Mouse (Mus musculus) limb, embryonic 14.5 days (tissue): ENCODE data around the gene Smoc1. TPM values are rescaled to one million over a fixed set of nuclear protein-coding genes. Genes with fewer than 3 reads are reported as not detected.
A peak's percentile ranks its signal among the peaks of the same experiment; 100 is the strongest.

ENCODE experiments used
- ATAC-seq: fragments of 200-750 bp; cut with Nextera tagmentation; 2 replicates; pipeline ENCODE4 v1.8.0; 2017; ENCODE audit warnings: low read depth, moderate number of reproducible peaks, moderate TSS enrichment; ENCODE audit not compliant: low FRiP score
- DNase-seq: peaks from one replicate; pipeline ENCODE4 v3.0.0-alpha.2; 2015; ENCODE audit warnings: low spot score
- H3K27ac ChIP-seq: fragments of 300-500 bp; sonication (generic); replicated peaks from 2 replicates; pipeline ENCODE4 v1.5.1; 2014; ENCODE audit warnings: low read depth, mild to moderate bottlenecking, low read length, moderate library complexity, mixed read lengths
- H3K27me3 ChIP-seq: fragments of 300-500 bp; sonication (generic); 2 replicates; pipeline ENCODE4 v1.6.1; 2014; ENCODE audit warnings: low read length, mixed read lengths; ENCODE audit not compliant: control insufficient read depth, insufficient read depth
- H3K36me3 ChIP-seq: fragments of 300-500 bp; sonication (generic); 2 replicates; pipeline ENCODE4 v1.6.1; 2014; ENCODE audit warnings: mild to moderate bottlenecking, low read length, moderate library complexity, mixed read lengths; ENCODE audit not compliant: control insufficient read depth, insufficient read depth
- H3K4me1 ChIP-seq: fragments of 300-500 bp; sonication (generic); 2 replicates; pipeline ENCODE4 v1.6.1; 2014; ENCODE audit warnings: antibody characterized with exemption, low read length, mixed read lengths; ENCODE audit not compliant: control insufficient read depth, insufficient read depth
- H3K4me2 ChIP-seq: fragments of 300-500 bp; sonication (generic); replicated peaks from 2 replicates; pipeline ENCODE4 v1.6.1; 2014; ENCODE audit warnings: low read depth, mild to moderate bottlenecking, low read length, moderate library complexity; ENCODE audit not compliant: severe bottlenecking
- H3K4me3 ChIP-seq: fragments of 300-500 bp; sonication (generic); replicated peaks from 2 replicates; pipeline ENCODE4 v1.5.1; 2014; ENCODE audit warnings: low read length
- H3K9ac ChIP-seq: fragments of 300-500 bp; sonication (generic); 2 replicates; pipeline ENCODE4 v1.6.1; 2014; ENCODE audit warnings: mild to moderate bottlenecking, low read depth, low read length, moderate library complexity; ENCODE audit not compliant: severe bottlenecking
- H3K9me3 ChIP-seq: fragments of 300-500 bp; sonication (generic); 2 replicates; pipeline ENCODE4 v1.6.1; 2016; ENCODE audit warnings: low read length; ENCODE audit not compliant: control insufficient read depth
- POLR2A ChIP-seq: fragments of 200-500 bp; IDR thresholded peaks from 2 replicates; pipeline ENCODE4 v1.8.0; 2012; ENCODE audit warnings: inconsistent platforms, mild to moderate bottlenecking, moderate library complexity, borderline replicate concordance; ENCODE audit not compliant: insufficient read depth, insufficient read length; ENCODE audit errors: extremely low read depth
- WGBS: fragments of 180-500 bp; shearing (Covaris S2); extraction: QIAGEN DNeasy Blood & Tissue Kit; methylation state at CpG from one replicate; pipeline ENCODE4 v1.1.7; 2014; 5-methylcytosine and 5-hydroxymethylcytosine counted together
- polyA plus RNA-seq, 2 experiments: library from polyadenylated mRNA; depleted of rRNA in 1 of 2; stranded (reverse) in 1 of 2; unstranded in 1 of 2; fragments of >200 nt; fragmentation: Nextera tagmentation in 1 of 2; extraction: Ambion mirVana in 1 of 2; gene quantifications; 2 replicates each; pipeline versions ENCODE4 v1.2.1 to v1.2.3; 2012 to 2014

The Smoc1 gene
- polyA plus RNA-seq, 2 experiments, result 8.1 to 16.3 TPM

DNA sequence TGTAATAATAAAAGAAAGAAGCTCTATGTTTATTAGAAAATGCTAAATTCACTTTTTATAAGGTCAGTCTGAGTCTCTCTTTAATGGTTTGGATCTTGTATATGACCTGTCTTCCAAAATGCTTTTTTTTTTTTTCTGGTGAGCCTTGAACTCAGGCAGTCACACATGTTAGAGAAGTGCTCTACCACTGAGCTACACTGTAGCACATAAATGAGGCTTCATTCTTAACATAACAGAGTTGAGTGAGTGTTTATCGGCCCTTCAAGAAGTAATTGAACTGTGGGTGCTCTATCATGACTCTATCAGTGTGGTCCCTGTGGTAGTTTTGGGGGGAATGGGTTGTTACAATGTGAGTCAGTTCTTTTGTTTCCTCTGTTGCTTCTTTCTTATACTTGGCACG, 167.4 kb downstream of the Smoc1 start:
- no peak overlapping the region for H3K4me2 ChIP-seq
- ATAC-seq, result no peak

DNA sequence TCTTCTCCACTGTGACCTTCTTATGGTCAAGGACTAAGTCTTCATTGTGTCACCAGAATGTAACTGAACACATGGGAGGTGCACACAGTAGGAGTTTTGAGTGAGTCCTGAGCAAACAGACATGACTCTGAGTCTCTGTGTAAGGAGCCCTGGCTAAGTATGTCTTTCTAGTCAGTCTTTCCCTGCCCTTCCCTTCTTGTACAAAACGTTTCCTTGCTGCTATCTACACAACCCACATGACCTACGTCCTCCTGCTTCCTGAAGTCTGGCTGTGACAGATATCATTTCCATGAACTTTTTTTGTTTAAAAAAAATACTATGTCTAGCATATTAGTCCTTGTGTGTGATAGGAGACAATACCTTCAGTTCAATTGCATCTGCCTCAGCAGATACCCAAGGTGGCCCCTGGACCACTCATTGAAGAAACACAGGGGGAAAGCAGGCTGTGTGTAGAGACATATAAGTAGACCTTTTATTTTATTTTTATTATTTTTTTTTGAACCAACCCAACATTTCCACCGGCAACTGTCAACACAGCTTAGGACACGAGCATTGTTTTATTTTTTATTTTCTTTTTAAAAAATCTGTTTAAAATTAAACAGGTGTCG, 171.0 kb downstream of the Smoc1 start:
- WGBS, result 70% methylated on average over 5 of the region's 5 CpGs
- Histone ChIP-seq H3K27ac (no peak overlapping the region), H3K4me1 (no peaks in the 10 kb centered on the region), H3K9ac (no peak overlapping the region), H3K4me2 (no peak overlapping the region), H3K36me3 (no peaks in the 10 kb centered on the region), H3K27me3 (no peaks in the 10 kb centered on the region), H3K4me3 (no peak overlapping the region), H3K9me3 (no peaks in the 10 kb centered on the region)
- TF ChIP-seq POLR2A, result no peak
- DNase-seq, result no peak
- ATAC-seq, result no peak

More for the DNA sequence above, 167.4 kb downstream of the Smoc1 start:
- WGBS, result 84% methylated on average over 2 of the region's 2 CpGs
- H3K27me3 ChIP-seq, result no peaks in the 10 kb centered on the region
- H3K27ac ChIP-seq, result no peak overlapping the region
- no peak for DNase-seq
- TF ChIP-seq POLR2A, result no peak
- no peak overlapping the region for H3K9ac ChIP-seq
- H3K4me3 ChIP-seq, result no peak overlapping the region
- H3K9me3 ChIP-seq, result no peaks in the 10 kb centered on the region
- H3K4me1 ChIP-seq, result no peaks in the 10 kb centered on the region
- H3K36me3 ChIP-seq, result no peaks in the 10 kb centered on the region

- Histone ChIP-seq H3K4me3 (no peak overlapping the region), H3K4me2 (no peak overlapping the region), H3K36me3 (no peaks in the 10 kb centered on the region), H3K27me3 (no peaks in the 10 kb centered on the region), H3K27ac (no peak overlapping the region), H3K9ac (no peak overlapping the region), H3K4me1 (no peaks in the 10 kb centered on the region), H3K9me3 (no peaks in the 10 kb centered on the region)
- ATAC-seq (0 out of 2 replicates have a peak, but pooled peaks have one; percentile 63), DNase-seq (peak; percentile 47)
- TF ChIP-seq POLR2A, result no peak
- 31% methylated on average over 23 of the region's 23 CpGs for WGBS
Measured at GRCm38 (mm10) chr12:81199280-81199955, 172.8 kb downstream of the Smoc1 start.

DNA sequence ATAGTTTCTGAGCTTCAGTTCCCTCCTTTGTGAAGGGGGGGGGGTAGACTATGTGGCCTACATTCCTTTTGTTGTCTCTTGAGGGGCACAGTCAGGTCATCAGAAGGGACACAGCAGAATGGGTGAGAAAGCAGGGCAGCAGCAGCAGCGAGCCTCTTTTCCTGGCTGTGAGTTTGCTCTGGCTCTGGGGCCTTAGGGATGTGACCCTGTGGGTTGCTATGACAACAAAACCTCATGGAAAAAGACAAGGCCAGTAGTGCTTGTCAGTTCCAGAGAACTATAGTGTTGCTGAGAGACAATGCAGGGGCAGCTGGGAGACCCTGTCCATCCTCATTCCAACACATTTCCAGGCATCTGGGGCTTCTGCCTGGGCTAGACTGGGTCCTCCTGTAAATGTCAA, 176.6 kb downstream of the Smoc1 start:
- 42% methylated on average over 1 of the region's 1 CpGs for whole genome bisulfite sequencing
- TF ChIP-seq POLR2A, result no peak
- Histone ChIP-seq H3K27ac (no peak overlapping the region), H3K36me3 (no peaks in the 10 kb centered on the region), H3K27me3 (no peaks in the 10 kb centered on the region), H3K9me3 (no peaks in the 10 kb centered on the region), H3K4me2 (no peak overlapping the region), H3K4me1 (no peaks in the 10 kb centered on the region), H3K4me3 (no peak overlapping the region), H3K9ac (no peak overlapping the region)
- no peak for DNase-seq
- ATAC-seq, result no peak

- Histone ChIP-seq H3K9me3 (no peaks in the 10 kb centered on the region), H3K9ac (no peak overlapping the region), H3K4me1 (no peaks in the 10 kb centered on the region), H3K4me2 (no peak overlapping the region), H3K27me3 (no peaks in the 10 kb centered on the region), H3K4me3 (no peak overlapping the region), H3K27ac (no peak overlapping the region), H3K36me3 (no peaks in the 10 kb centered on the region)
- WGBS, result 22% methylated on average over 6 of the region's 6 CpGs
- TF ChIP-seq POLR2A, result no peak
- no peak for ATAC-seq
- peak; percentile 83 for DNase-seq
Measured at GRCm38 (mm10) chr12:81205619-81206560, 179.3 kb downstream of the Smoc1 start.
